Mouse (Mus musculus) heart, postnatal 0 days (tissue): ENCODE measurements around the gene Tecta. TPM values are rescaled to one million over a fixed set of nuclear protein-coding genes. Genes with fewer than 3 reads are reported as not detected.

Source experiments
- ATAC-seq: fragments of 200-750 bp; cut with Nextera tagmentation; 2 replicates; pipeline ENCODE4 v1.8.0; 2017; ENCODE audit warnings: low read depth, moderate number of reproducible peaks, moderate library complexity; ENCODE audit not compliant: insufficient read depth
- DNase-seq: peaks from one replicate; pipeline ENCODE4 v3.0.0-alpha.2; 2016; ENCODE audit warnings: low spot score
- H3K27ac ChIP-seq: fragments of 300-500 bp; sonication (generic); 2 replicates; pipeline ENCODE4 v1.5.1; 2014; ENCODE audit warnings: low read depth, mild to moderate bottlenecking
- H3K27me3 ChIP-seq: fragments of 300-500 bp; sonication (generic); 2 replicates; pipeline ENCODE4 v1.6.1; 2014; ENCODE audit warnings: low read length, mixed read lengths; ENCODE audit not compliant: control insufficient read depth, insufficient read depth
- H3K36me3 ChIP-seq: fragments of 300-500 bp; sonication (generic); replicated peaks from 2 replicates; pipeline ENCODE4 v1.6.1; 2014; ENCODE audit warnings: low read length, mixed read lengths; ENCODE audit not compliant: control insufficient read depth, insufficient read depth
- H3K4me1 ChIP-seq: fragments of 300-500 bp; sonication (generic); 2 replicates; pipeline ENCODE4 v1.6.1; 2014; ENCODE audit warnings: antibody characterized with exemption; ENCODE audit not compliant: control insufficient read depth, insufficient read depth
- H3K4me2 ChIP-seq: fragments of 300-500 bp; sonication (generic); 2 replicates; pipeline ENCODE4 v1.6.1; 2014; ENCODE audit warnings: low read depth, mild to moderate bottlenecking, low read length, moderate library complexity
- H3K4me3 ChIP-seq: fragments of 300-500 bp; sonication (generic); 2 replicates; pipeline ENCODE4 v1.5.1; 2014; ENCODE audit warnings: low read depth, low read length
- H3K9ac ChIP-seq: fragments of 300-500 bp; sonication (generic); replicated peaks from 2 replicates; pipeline ENCODE4 v1.6.1; 2014; ENCODE audit warnings: low read depth, low read length, mixed read lengths
- H3K9me3 ChIP-seq: fragments of 300-500 bp; sonication (generic); replicated peaks from 2 replicates; pipeline ENCODE4 v1.6.1; 2016; ENCODE audit warnings: low read length; ENCODE audit not compliant: control insufficient read depth
- CTCF ChIP-seq: IDR thresholded peaks from 2 replicates; pipeline ENCODE4 v1.5.1; 2016; ENCODE audit warnings: antibody characterized with exemption, control low read depth, low read depth
- EP300 ChIP-seq: IDR thresholded peaks from 2 replicates; pipeline ENCODE4 v1.6.1; 2016; ENCODE audit warnings: antibody characterized with exemption, low read depth
- WGBS: fragments of 180-500 bp; shearing (Covaris S2); extraction: QIAGEN DNeasy Blood & Tissue Kit; methylation state at CpG from one replicate; pipeline ENCODE4 v1.1.7; 2014; 5-methylcytosine and 5-hydroxymethylcytosine counted together
- polyA plus RNA-seq: library from polyadenylated mRNA; unstranded; fragments of >200 nt; fragmentation: Nextera tagmentation; extraction: Ambion mirVana; gene quantifications from 2 replicates; pipeline ENCODE4 v1.2.1, GENCODE M21; 2015
- total RNA-seq: library from RNA; depleted of rRNA; stranded (reverse); fragments of >200 nt; gene quantifications from 2 replicates; pipeline ENCODE4 v1.2.3, GENCODE M21; 2014; ENCODE audit warnings: low replicate concordance

The Tecta gene
- total and polyA plus RNA-seq, 2 experiments from 2014 or later = 0.04 to 0.19 TPM

DNA sequence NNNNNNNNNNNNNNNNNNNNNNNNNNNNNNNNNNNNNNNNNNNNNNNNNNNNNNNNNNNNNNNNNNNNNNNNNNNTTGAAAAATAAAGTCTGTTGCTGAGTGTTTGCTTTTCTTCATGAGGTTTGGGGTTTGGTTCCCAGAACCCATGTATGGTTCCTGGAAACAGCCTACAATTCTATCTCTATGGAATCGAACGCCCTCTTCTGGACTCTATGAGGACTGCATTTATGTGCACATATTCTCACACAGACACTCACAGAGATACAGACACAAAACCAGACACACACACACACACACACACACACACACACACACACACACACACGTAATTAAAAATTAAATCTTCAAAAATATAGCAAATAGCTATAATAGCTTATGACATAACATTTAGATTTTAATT is 88.4 kb downstream of the Tecta start:
- no peak overlapping the region for H3K4me3 ChIP-seq
- no peak overlapping the region for H3K27ac ChIP-seq
- no peak overlapping the region for H3K4me2 ChIP-seq
- H3K9me3 ChIP-seq = no peaks in the 10 kb centered on the region
- no peak overlapping the region for H3K9ac ChIP-seq
- no peak for ATAC-seq
- no peak for DNase-seq
- 87% methylated on average over 3 of the region's 3 CpGs for WGBS
- H3K36me3 ChIP-seq = no peaks in the 10 kb centered on the region
- TF ChIP-seq CTCF (no peak), EP300 (no peak)
- no peaks in the 10 kb centered on the region for H3K27me3 ChIP-seq
- H3K4me1 ChIP-seq = no peaks in the 10 kb centered on the region

DNA sequence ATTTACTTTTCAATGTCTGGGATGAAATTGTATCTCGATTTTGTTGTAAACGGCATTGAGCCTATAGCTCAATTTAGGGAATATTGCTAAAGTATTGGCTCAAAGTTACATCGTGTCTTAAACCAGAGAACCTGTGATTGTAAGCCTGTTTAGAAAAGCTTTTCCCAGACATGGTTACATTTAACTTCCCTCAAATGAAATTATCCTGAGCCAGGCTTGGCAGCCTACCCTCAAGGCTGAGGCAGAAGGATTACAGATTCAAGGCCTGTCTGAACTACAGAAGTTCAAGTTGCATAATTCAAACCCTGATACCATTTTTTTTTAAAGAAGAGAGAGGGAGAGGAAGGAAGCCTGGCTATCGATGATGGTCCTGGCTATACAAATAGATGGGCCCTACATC is 95.8 kb downstream of the Tecta start:
- ATAC-seq (no peak), DNase-seq (no peak)
- H3K27me3 ChIP-seq = no peaks in the 10 kb centered on the region
- TF ChIP-seq CTCF (no peak), EP300 (no peak)
- no peak overlapping the region for H3K4me2 ChIP-seq
- H3K4me3 ChIP-seq = no peak overlapping the region
- H3K9me3 ChIP-seq = no peaks in the 10 kb centered on the region
- H3K9ac ChIP-seq = no peak overlapping the region
- H3K36me3 ChIP-seq = no peaks in the 10 kb centered on the region
- 83% methylated on average over 4 of the region's 4 CpGs for WGBS
- H3K4me1 ChIP-seq = no peaks in the 10 kb centered on the region
- no peak overlapping the region for H3K27ac ChIP-seq

DNA sequence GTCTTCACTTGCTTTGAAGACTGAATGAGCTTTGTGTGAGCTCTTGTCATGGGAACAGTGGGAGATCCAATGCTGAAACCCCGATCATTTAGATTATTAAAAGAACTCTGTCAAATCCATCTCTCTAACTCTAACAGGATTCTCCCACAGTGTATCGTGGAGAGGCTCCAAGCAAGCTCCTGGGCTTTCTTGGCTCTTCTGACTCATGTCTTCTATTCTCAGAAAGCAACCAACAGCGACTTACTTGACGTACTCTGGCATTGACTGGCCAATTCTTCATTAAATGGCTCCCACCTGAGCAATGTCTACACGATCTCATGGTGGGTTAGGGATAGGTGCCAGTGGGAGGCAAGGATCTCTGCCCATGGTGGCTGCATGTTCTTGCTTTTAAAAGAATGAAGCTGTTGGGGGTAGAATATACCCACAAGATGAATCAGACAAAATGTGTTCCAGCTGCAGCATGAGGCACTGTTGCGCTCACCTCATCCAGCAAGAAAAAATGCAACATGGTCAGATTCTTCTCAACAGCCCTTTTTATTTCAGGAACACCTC is 98.6 kb downstream of the Tecta start:
- DNase-seq (no peak), ATAC-seq (no peak)
- no peaks in the 10 kb centered on the region for H3K4me1 ChIP-seq
- TF ChIP-seq CTCF (no peak), EP300 (no peak)
- H3K4me2 ChIP-seq = no peak overlapping the region
- no peak overlapping the region for H3K27ac ChIP-seq
- H3K36me3 ChIP-seq = no peaks in the 10 kb centered on the region
- no peak overlapping the region for H3K9ac ChIP-seq
- no peaks in the 10 kb centered on the region for H3K9me3 ChIP-seq
- H3K4me3 ChIP-seq = no peak overlapping the region
- H3K27me3 ChIP-seq = no peaks in the 10 kb centered on the region
- WGBS = 79% methylated on average over 6 of the region's 6 CpGs

DNA sequence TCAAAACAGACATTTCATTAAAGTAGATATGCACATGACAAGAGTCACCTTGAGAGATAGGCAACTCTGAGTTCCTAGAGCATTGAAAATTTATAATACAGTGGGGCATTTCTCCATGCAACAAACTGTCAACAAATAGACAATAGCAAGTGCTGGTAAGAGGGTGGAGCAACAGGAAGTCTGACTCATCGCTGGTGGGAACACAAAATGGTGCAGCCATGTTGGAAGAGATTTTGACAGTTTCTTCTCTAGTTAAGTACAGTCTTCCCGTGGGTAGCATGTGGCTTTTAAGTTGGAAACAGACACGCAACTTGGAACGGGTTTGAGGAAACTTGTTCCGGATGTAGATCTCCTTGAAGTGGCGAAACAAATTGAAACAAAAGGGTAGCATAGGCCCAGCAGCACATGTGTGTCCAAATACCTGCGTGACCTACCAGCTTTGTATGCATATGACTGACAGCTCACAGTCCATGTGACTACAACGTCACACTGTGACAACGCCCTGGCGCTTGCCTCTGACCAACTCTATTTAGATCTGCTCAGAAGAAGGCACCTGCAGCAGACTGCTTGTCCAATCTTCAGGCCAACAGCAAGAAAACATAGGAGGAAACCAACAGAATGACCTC is 103.3 kb downstream of the Tecta start:
- Histone ChIP-seq H3K4me2 (no peak overlapping the region), H3K4me1 (no peaks in the 10 kb centered on the region), H3K36me3 (no peaks in the 10 kb centered on the region), H3K9me3 (no peaks in the 10 kb centered on the region), H3K27ac (no peak overlapping the region), H3K9ac (no peak overlapping the region), H3K4me3 (no peak overlapping the region), H3K27me3 (no peaks in the 10 kb centered on the region)
- WGBS = 88% methylated on average over 10 of the region's 10 CpGs
- DNase-seq = no peak
- ATAC-seq = no peak
- TF ChIP-seq CTCF = no peak
- TF ChIP-seq EP300 = no peak

DNA sequence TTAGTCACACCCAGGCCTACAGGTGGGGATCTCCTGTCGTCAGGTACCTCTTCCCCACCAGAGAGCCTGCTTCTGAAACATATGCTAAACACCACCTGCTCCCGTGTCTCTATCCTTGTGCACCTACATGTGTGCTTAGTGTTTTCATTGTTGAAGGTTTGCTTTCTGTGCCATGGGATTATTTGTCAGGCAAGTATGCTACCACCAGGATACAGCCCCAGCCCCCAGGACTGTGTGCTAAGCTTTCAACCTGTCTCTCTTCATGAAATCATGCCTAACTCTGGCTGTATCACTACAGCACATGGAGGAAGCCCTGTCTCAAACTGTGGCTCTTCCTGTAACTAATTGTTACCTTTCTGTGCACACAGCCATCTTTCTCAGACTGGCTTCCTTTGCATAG is 105.6 kb downstream of the Tecta start:
- Histone ChIP-seq H3K9me3 (no peaks in the 10 kb centered on the region), H3K9ac (no peak overlapping the region), H3K36me3 (no peaks in the 10 kb centered on the region), H3K4me1 (no peaks in the 10 kb centered on the region), H3K27me3 (no peaks in the 10 kb centered on the region), H3K4me2 (no peak overlapping the region), H3K27ac (no peak overlapping the region), H3K4me3 (no peak overlapping the region)
- DNase-seq (no peak), ATAC-seq (no peak)
- TF ChIP-seq CTCF (no peak), EP300 (no peak)
- WGBS = 72% methylated on average over 2 of the region's 2 CpGs

DNA sequence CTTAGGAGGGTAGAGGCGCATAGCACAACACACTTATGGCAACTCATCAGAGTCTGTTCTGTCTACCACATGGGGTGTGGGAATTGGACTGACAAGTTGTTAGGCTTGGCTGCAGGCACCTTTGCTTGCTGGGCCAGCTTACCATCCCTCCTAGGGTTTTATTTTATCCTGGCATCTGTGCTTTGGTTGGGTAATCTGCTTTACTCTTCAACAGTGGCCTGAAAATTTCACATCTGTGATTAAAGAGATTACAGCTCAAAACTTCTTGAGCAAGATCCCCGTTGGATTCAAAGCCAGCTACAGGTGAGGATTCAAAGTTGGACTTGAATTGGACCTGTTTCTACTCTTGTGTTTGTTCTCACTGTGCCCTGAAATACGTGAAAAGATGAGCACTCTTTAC is 106.1 kb downstream of the Tecta start:
- TF ChIP-seq EP300 = no peak
- TF ChIP-seq CTCF = no peak
- Histone ChIP-seq H3K4me3 (no peak overlapping the region), H3K27me3 (no peaks in the 10 kb centered on the region), H3K9me3 (no peaks in the 10 kb centered on the region), H3K9ac (no peak overlapping the region), H3K4me2 (no peak overlapping the region), H3K27ac (no peak overlapping the region), H3K36me3 (no peaks in the 10 kb centered on the region), H3K4me1 (no peaks in the 10 kb centered on the region)
- DNase-seq (no peak), ATAC-seq (no peak)
- 73% methylated on average over 3 of the region's 3 CpGs for WGBS
